Mouse (Mus musculus) bone marrow macrophage, adult 2 months (primary cell): ENCODE measurements around the gene Wdr53. TPM values are rescaled to one million over a fixed set of nuclear protein-coding genes. Genes with fewer than 3 reads are reported as not detected.
"Not testable (repeated sequence)": the region's sequence is repeated elsewhere in the genome, so short reads cannot be mapped to it uniquely, and the experiment has no call there.

ENCODE experiments used
- H3K27ac ChIP-seq: 2 replicates; pipeline ENCODE4 v1.5.1; 2012; ENCODE audit warnings: low read depth, low read length; ENCODE audit not compliant: insufficient read depth
- H3K4me1 ChIP-seq: 2 replicates; pipeline ENCODE4 v1.6.1; 2012; ENCODE audit warnings: low read length; ENCODE audit not compliant: control insufficient read depth, insufficient read depth
- H3K4me3 ChIP-seq: 2 replicates; pipeline ENCODE4 v1.5.1; 2012; ENCODE audit warnings: mild to moderate bottlenecking, low read length, moderate library complexity; ENCODE audit not compliant: insufficient read depth
- CTCF ChIP-seq: IDR thresholded peaks from 2 replicates; pipeline ENCODE4 v1.5.1; 2012; ENCODE audit warnings: low read depth, mild to moderate bottlenecking, low read length, moderate library complexity
- POLR2A ChIP-seq: IDR thresholded peaks from 2 replicates; pipeline ENCODE4 v1.6.1; 2012; ENCODE audit warnings: mild to moderate bottlenecking, low read depth, low read length, borderline replicate concordance
- polyA plus RNA-seq: library from polyadenylated mRNA; stranded (reverse); fragments of >200 nt; gene quantifications from 2 replicates; pipeline ENCODE4 v1.2.4, GENCODE M21; 2012; ENCODE audit not compliant: missing spikeins, insufficient read depth, insufficient read length

The Wdr53 gene
- polyA plus RNA-seq, 1 experiment: 18.0 TPM

- Histone ChIP-seq H3K27ac (no peak overlapping the region), H3K4me1 (peaks cover 9% of the 10 kb centered on the region; the same call in 1 of the 2 replicates), H3K4me3 (no peak overlapping the region)
- TF ChIP-seq CTCF (no peak), POLR2A (no peak)
These were observed 8.9 kb upstream of the Wdr53 start for GRCm38 (mm10) chr16:32237930-32238680.

GRCm38 (mm10) chr16:32239428-32240312 lies 7.4 kb upstream of the Wdr53 start:
- peaks cover 9% of the 10 kb centered on the region; the same call in 1 of the 2 replicates for H3K4me1 ChIP-seq
- H3K27ac ChIP-seq: no peak overlapping the region
- no peak overlapping the region for H3K4me3 ChIP-seq
- TF ChIP-seq CTCF: no peak
- TF ChIP-seq POLR2A: no peak

GRCm38 (mm10) chr16:32243901-32244300 lies 3.1 kb upstream of the Wdr53 start:
- TF ChIP-seq CTCF (no peak), POLR2A (no peak)
- Histone ChIP-seq H3K4me1 (peaks cover 17% of the 10 kb centered on the region), H3K27ac (no peak overlapping the region), H3K4me3 (no peak overlapping the region)

GRCm38 (mm10) chr16:32246351-32246791 lies 656 bp upstream of the Wdr53 start:
- H3K27ac ChIP-seq: peak overlapping the region; percentile 13
- no peak for TF ChIP-seq CTCF
- no peak for TF ChIP-seq POLR2A
- peak overlapping the region; percentile 74 for H3K4me3 ChIP-seq
- peaks cover 11% of the 10 kb centered on the region for H3K4me1 ChIP-seq

- not testable (repeated sequence) for H3K27ac ChIP-seq, H3K4me3 ChIP-seq, H3K4me1 ChIP-seq
These were observed 17.2 kb downstream of the Wdr53 start for GRCm38 (mm10) chr16:32264225-32264624.

- TF ChIP-seq CTCF (no peak), POLR2A (no peak)
- no peak within 1 kb of the TSS for H3K27ac ChIP-seq
These were observed 24.3 kb downstream of the Wdr53 start, which contains the start of gene Smco1 for GRCm38 (mm10) chr16:32271291-32271690. Gene Smco1, plus strand, starts transcription at chr16:32271468.

GRCm38 (mm10) chr16:32273338-32273737 lies 26.3 kb downstream of the Wdr53 start:
- TF ChIP-seq CTCF (peak; percentile 67; the same call in 1 of the 2 replicates), POLR2A (no peak)
- H3K4me3 ChIP-seq: no peak overlapping the region
- peaks cover 17% of the 10 kb centered on the region for H3K4me1 ChIP-seq
- no peak overlapping the region for H3K27ac ChIP-seq

More at GRCm38 (mm10) chr16:32271291-32271690, 24.3 kb downstream of the Wdr53 start, which contains the start of gene Smco1:
- Histone ChIP-seq H3K4me3 (no peak within 1 kb of the TSS), H3K4me1 (peaks cover 13% of the 10 kb centered on the region)

GRCm38 (mm10) chr16:32275041-32275440 lies 28.0 kb downstream of the Wdr53 start:
- Histone ChIP-seq H3K27ac (no peak overlapping the region), H3K4me1 (peaks cover 17% of the 10 kb centered on the region), H3K4me3 (no peak overlapping the region)
- TF ChIP-seq CTCF: no peak
- no peak for TF ChIP-seq POLR2A

- Histone ChIP-seq H3K4me3 (no peak overlapping the region), H3K27ac (peak overlapping the region; percentile 25; the same call in 1 of the 2 replicates), H3K4me1 (peaks cover 17% of the 10 kb centered on the region)
- TF ChIP-seq CTCF (no peak), POLR2A (no peak)
These were observed 28.8 kb downstream of the Wdr53 start for GRCm38 (mm10) chr16:32275830-32276229.
